22 mouse cellular contexts compared by ENCODE assay signal in genomic region chr11:60880559-60880958, GRCm38 (mm10). TPM values are rescaled to one million over a fixed set of nuclear protein-coding genes. Genes with fewer than 3 reads are reported as not detected.
DNase-seq lines count a peak whose midpoint lies in the region; TF ChIP-seq lines count a peak whose summit lies in the region.
"Had no signal": no experiment of that assay in that cellular context is flagged by ENCODE, and none has a peak within 500 bp of the region (broad histone marks: within the 10 kb centered on the region; RNA-seq: fewer than 3 reads in every experiment).

No protein-coding gene starts in this region.

- H3K27ac ChIP-seq in gastrocnemius, adult 2 months = peak overlapping the region; percentile 16; the same call in 1 of the 2 replicates
- H3K27ac ChIP-seq: embryonic facial prominence, embryonic 12.5 days; embryonic facial prominence, embryonic 15.5 days; heart, embryonic 15.5 days; hindbrain, embryonic 14.5 days; hindbrain, postnatal 0 days had no signal

- intact Hi-C loops in gastrocnemius, adult 2 months (cut with DNase I) = loop anchor here (2.0 kb wide), 1 partner anchor 184 kb away; no protein-coding TSS in a partner anchor

- no peaks in the 10 kb centered on the region for H3K9me3 ChIP-seq in E14TG2a.4 (ENCODE audit: low read length)
- H3K9me3 ChIP-seq: embryonic facial prominence, embryonic 12.5 days; embryonic facial prominence, embryonic 15.5 days; heart, embryonic 15.5 days had no signal

- DNase-seq in gastrocnemius, adult 2 months = no peak
- no peak for DNase-seq in gastrocnemius, adult 8-10 months (ENCODE audit: low spot score in 2 of 2)
- peak; percentile 28 for DNase-seq in NIH3T3 (ENCODE audit: low read depth)
- no peak for DNase-seq in adrenal gland, adult 2 months
- no peak for DNase-seq in adrenal gland, postnatal 25 days
- DNase-seq: adrenal gland, postnatal 14 days; B cell, adult 2 months; cerebellum, adult 18-20 months; cerebellum, adult 9-10 months; cerebellum, postnatal 14 days; forebrain, postnatal 0 days; gastrocnemius, postnatal 14 days; heart, postnatal 10 days; heart, postnatal 4 days; kidney, adult 18-20 months; kidney, adult 9 months had no signal

- H3K36me3 ChIP-seq in E14TG2a.4 (ENCODE audit: insufficient read depth, low read length) = peaks cover 31% of the 10 kb centered on the region
- H3K36me3 ChIP-seq: embryonic facial prominence, embryonic 12.5 days; embryonic facial prominence, embryonic 15.5 days; heart, embryonic 15.5 days had no signal

- peaks cover 41% of the 10 kb centered on the region for H3K4me1 ChIP-seq in E14TG2a.4 (replicated peaks; ENCODE audit: low read depth, low read length)

- H3K27me3 ChIP-seq in E14TG2a.4 (ENCODE audit: insufficient read depth, low read length) = no peaks in the 10 kb centered on the region
- H3K27me3 ChIP-seq: embryonic facial prominence, embryonic 12.5 days; embryonic facial prominence, embryonic 15.5 days; heart, embryonic 15.5 days had no signal

- H3K4me3 ChIP-seq in gastrocnemius, adult 2 months = no peak overlapping the region
- peak overlapping the region; percentile 98 for H3K4me3 ChIP-seq in E14TG2a.4 (replicated peaks; ENCODE audit: low read length)
- H3K4me3 ChIP-seq: embryonic facial prominence, embryonic 15.5 days had no signal

- TF ChIP-seq CTCF in gastrocnemius, adult 2 months (IDR thresholded peaks at IDR 0.05) = no peak
- no peak for TF ChIP-seq CTCF in E14TG2a.4 (conservative IDR thresholded peaks at IDR 0.05; ENCODE audit: low read length)

RNA-seq across cellular contexts. Expression of gene Tmem11, which starts 1.5 kb away (rescaled TPM):
- 10 to 100 TPM; 41.4 to 41.6 TPM for total RNA-seq in gastrocnemius, adult 2 months (2021)
- total RNA-seq in gastrocnemius, adult 8-10 months (2022) = 10 to 100 TPM; 37.2 to 44.1 (median 43.5) TPM
- total RNA-seq in adrenal gland, adult 2 months (2021) = 10 to 100 TPM; 37.0 to 62.2 TPM
- polyA plus RNA-seq in adrenal gland, adult 2 months (2012; rRNA removed) = 74.9 and 88.3 TPM in 2 replicates
- total RNA-seq in adrenal gland, postnatal 25 days (2021) = 40.4 and 41.5 TPM in 2 replicates

RNA-seq across cellular contexts. Expression of gene Natd1, which starts 34.0 kb away (rescaled TPM):
- total RNA-seq in gastrocnemius, adult 2 months (2021) = 10 to 100 TPM in 1 of 2 experiments, 1 to 10 TPM in 1; 8.6 to 10.4 TPM
- 1 to 10 TPM; 6.5 to 9.2 (median 7.3) TPM for total RNA-seq in gastrocnemius, adult 8-10 months (2022)
- total RNA-seq in adrenal gland, adult 2 months (2021) = 10 to 100 TPM; 17.7 to 20.1 TPM
- polyA plus RNA-seq in adrenal gland, adult 2 months (2012; rRNA removed) = 38.3 and 40.9 TPM in 2 replicates
- total RNA-seq in adrenal gland, postnatal 25 days (2021) = 21.5 and 27.5 TPM in 2 replicates

RNA-seq across cellular contexts. Expression of gene Dhrs7b, which starts 50.1 kb away (rescaled TPM):
- 10 to 100 TPM; 20.8 to 23.0 TPM for total RNA-seq in gastrocnemius, adult 2 months (2021)
- 10 to 100 TPM; 23.9 to 28.1 (median 24.2) TPM for total RNA-seq in gastrocnemius, adult 8-10 months (2022)
- 10 to 100 TPM; 36.9 to 53.7 TPM for total RNA-seq in adrenal gland, adult 2 months (2021)
- polyA plus RNA-seq in adrenal gland, adult 2 months (2012; rRNA removed) = 13.2 and 16.0 TPM in 2 replicates
- total RNA-seq in adrenal gland, postnatal 25 days (2021) = 38.7 and 49.5 TPM in 2 replicates

RNA-seq across cellular contexts. Expression of gene Map2k3, which starts 51.3 kb away (rescaled TPM):
- 100 to 1,000 TPM; 136 to 159 TPM for total RNA-seq in gastrocnemius, adult 2 months (2021)
- 100 to 1,000 TPM; 117 to 122 (median 119) TPM for total RNA-seq in gastrocnemius, adult 8-10 months (2022)
- total RNA-seq in adrenal gland, adult 2 months (2021) = 100 to 1,000 TPM in 1 of 2 experiments, 10 to 100 TPM in 1; 91.3 to 101 TPM
- polyA plus RNA-seq in adrenal gland, adult 2 months (2012; rRNA removed) = 110 and 145 TPM in 2 replicates
- 128 and 161 TPM in 2 replicates for total RNA-seq in adrenal gland, postnatal 25 days (2021)
